Mouse (Mus musculus): ENCODE measurements around the gene Herpud1.

Gene Herpud1

DNA sequence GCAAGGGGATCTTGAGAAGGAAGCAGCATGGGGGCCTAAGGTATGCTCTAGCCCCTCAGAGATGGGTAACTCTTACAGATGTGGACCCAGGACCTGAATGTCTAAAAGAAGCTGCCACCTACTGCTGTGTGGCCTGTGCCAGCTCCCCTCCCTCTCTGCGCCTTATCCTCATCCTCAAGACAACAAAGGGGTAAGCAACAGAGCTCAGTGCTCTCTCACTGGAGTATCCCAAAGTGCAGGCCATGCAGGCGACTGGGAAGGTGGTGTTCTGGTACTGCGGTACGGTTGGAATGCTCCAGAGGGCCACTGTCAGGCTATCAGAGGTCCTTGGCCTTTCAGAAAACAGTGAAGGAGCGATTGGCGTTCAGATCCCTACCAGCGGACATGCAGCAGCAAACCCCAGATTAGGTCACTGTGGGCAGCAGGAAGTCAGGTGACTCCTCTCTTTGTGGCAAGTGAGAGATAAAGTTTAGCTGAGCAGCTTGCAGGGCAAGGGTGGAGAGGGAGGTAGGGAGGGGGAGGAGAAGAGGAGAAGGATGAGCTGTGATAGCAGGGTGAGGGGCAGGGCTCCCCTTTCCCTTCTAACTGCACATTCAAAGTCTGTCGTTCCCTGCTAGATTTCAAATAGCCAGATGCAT lies 22.3 kb downstream of the Herpud1 start:
- peak; percentile 60 for DNase-seq (ENCODE audit: low read depth)

DNA sequence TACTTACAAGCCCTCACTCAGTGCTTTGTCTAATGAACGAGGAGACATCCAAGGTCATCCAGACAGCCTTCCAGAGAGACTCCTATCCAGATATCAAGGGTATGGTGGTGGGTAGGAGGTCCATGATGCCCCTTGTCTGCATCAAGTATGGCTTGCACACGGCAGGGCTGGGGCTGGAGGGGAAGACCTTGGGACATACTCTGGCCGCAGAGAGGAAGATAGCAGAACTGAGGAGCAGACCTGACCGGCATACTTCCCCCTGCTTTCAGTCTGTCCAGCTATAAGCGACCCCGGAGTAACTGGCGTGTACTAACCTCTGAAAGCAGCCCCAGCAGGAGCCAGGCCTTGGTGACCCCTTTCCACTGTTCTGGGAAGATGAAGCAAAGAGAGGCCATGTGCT lies 23.3 kb downstream of the Herpud1 start:
- DNase-seq (ENCODE audit: low read depth): no peak

DNA sequence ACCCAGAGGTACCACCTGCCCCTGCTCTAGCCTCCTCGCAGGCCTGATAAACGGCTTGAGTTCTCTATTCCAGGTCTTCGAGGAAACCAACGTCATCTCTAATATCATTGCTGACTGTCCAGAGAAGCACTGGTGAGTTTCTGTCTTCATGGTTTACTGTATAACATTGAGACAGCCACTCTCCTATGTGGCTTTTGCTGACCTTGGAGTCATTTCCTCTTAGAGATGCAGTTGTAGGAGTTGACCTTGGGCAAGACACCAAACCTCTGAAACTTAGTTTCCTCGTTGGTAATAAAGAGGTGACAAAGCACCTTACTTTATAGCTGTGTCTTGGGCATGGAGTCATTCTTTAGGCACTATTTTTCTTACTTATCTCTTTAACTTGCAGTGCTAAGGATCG lies 26.3 kb downstream of the Herpud1 start:
- peak; percentile 40 for DNase-seq (ENCODE audit: low read depth)

DNA sequence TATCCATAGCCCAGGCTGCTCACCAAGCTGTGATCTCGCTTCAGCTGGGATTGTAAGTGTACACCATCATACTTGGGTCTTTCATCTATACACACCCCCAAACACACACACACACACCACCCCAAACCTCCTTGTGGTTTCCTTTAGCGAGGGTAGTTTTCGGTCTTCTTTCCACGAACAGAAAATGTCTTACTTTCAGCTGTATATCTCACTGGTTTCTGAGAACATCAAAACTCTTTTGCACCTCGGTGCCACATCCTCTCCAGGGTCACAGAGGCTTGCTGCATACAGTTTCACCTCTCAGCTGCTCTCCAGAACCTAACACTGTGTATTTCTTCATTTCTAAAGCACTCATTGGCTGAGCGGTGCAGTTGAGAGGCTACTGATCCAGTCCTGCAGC lies 27.3 kb downstream of the Herpud1 start:
- peak; percentile 85 for DNase-seq (ENCODE audit: low read depth)

DNA sequence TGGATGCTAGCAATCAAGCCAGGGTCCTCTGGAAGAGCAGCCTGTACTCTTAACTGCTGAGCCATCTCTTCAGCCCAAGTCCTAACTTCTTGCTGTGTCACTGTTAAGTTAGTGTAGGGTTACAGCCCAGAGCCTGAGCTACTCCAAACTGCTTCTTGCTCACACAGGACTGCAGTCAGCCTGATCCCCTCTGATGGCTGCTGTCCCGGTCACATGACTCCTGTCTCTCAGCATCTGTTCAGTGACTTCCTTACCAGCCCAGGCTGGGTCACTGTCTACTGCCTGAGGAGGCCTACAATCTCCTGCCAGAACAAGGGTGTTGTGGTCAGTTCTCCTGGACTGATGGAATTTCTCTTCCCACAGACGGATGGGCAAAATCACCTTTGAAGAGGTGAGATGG lies 29.0 kb downstream of the Herpud1 start:
- DNase-seq (ENCODE audit: low read depth): peak; percentile 46

DNA sequence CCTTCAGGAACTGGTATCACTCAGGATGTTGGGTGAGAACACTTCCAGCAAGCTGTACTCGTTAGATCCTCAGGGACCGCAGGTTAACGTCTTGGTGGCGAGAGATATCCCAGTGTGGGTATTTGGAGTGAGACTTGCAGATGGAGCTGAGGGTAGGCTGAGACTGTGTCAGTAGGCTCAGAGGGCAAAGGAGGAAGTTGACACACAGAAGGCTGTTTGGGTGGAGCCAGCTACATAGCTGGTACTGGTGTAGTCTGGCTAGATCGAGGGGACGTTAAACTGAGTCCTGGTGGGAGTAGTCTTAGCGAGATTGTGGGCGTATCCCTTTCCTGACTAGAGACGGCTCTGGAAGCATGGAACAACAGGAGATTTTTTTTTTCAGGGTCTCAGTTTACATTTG lies 31.8 kb downstream of the Herpud1 start:
- DNase-seq (ENCODE audit: low read depth): no peak

DNA sequence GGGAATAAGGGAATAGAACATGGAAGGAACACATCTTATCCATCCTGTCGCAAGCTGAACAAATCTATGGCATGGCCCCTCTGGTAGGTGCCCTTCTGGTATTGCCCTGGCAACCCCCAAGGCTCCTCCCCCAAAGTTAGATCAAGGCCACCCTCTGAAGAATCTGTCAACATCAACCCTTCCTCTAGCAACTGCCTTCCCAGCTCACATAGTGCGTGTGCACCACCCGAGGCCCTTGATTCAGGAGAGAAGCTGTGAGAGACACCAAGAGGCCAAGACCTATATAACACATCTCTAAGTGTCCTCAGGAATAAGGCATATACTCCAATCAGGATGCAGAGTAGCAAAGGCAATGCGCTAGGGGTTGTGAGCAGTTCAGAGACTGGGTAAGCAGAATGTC lies 36.0 kb downstream of the Herpud1 start:
- no peak for DNase-seq (ENCODE audit: low read depth)

DNA sequence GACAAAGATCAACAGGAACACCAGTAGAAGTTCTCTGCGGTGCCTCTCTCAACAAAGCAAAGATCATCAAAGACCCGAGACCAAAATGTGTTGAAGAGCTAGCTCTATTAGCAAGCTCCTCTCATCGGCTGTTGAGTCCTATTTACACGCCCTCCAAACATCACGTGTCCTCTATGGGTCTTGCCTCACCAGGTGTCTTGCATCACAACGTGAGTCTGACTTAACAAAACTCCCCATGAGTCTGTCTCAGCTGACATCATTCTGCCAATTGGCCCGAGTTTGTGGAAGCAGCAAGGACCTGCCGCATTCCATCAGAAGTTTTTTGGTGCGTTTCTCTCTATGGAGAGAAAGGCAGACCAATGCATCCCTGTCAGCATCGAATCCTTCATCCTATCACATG lies 41.7 kb downstream of the Herpud1 start:
- peak; percentile 44 for DNase-seq (ENCODE audit: low read depth)

DNA sequence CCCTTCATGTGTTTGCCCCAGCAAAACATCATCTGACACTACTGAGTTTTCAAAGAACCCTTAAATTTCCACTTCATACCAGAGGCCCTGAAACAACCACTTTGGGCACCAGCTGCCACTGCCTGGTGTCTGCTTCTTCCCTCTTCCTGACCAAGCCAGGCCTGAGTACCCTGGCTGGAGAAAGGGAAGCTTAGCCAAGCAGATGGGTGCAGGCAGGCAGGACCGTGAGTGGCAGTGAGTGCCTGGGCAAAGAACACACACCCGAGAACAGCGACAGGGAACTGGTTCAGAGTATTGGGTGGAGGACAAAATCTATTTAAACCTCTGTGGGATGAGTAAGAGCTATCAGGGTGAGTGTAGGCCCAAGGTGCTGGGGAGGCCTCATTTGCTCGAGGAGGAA lies 42.2 kb downstream of the Herpud1 start:
- no peak for DNase-seq (ENCODE audit: low read depth)

DNA sequence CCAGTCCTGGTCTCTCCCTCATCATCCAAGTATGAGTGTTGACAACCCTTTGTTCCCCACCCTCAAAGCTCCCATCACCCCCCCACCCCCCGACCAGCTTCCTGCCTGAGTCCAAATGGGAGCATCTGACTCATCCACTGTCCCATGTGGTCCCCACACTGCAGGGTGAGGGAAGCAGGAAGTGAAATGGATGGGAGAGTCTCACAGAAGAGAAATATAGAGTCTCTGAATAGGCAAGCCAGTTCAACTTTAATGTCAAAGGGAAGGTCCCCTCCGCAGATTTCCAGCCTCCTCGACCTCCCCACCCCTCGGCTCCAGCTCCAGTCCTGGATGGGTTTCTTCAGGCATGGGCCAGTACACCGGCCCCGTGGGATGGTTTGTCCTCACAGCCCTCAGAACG lies 43.1 kb downstream of the Herpud1 start:
- DNase-seq (ENCODE audit: low read depth): no peak

DNA sequence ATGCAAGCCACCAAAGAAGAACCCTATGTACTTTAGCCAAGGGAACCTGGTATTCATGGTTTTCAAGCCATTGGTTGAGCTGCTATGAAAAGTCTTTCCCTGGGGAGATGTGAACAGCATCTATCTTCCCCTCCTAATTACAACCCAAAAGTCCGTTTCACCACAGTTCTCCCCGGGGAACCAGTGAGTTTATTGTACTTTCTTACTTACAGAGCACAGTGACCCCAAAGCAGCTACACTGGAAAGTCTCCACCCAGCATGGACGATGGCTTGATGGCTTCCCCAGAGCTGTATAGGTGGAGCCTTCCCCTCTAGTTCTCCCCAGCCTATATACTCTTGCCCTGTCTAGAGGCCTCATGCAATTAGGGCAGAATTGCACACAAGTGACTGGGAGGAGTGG lies 46.0 kb downstream of the Herpud1 start:
- no peak for DNase-seq (ENCODE audit: low read depth)

DNA sequence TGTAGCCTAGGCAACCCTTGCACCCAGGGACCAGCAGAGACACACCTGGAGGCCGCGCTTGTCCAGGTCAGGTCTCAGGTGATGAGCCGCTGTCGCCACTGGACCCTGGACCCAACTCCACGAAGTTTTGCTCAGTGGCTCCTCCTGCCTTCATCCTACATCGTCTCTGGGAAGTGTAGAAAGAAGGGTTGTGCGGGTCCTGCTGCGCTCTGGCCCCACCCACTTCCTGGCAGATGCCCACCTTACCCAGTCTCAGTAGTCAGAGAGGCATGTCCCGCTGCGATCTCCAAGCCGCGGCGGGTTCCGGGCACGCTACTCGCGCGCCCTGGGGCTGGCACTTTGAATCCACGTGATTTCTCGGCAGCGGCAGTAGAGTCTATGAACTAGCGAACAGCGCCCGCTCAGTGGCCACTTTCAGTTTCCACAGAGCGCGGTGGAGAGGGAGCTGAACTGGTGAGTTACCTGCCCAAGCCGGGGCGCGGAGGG lies 47.8 kb downstream of the Herpud1 start, which contains the start of gene Nlrc5:
Gene Nlrc5, plus strand, starts transcription at position 376 of the 486 bp plus-strand sequence.
- DNase-seq (ENCODE audit: low read depth): peak; percentile 96

DNA sequence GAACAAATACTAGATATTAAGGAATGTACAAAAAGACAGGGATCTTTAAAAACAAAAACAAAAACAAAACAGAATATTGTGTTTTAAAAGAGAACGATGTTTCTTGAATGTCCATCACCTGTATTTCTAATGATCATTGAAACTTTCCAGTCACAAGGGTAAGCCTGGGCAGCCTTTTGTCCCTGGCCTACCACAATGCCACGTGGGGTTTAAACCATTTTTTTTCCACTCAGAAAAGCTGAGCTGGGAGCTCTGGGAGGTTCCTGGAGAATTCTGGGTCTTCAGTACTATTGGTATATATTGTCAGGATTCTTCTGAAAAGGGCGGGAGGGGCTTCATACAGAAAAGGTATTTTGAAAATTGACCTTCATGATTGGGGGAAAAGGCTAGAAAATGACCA lies 48.7 kb downstream of the Herpud1 start:
- peak; percentile 43 for DNase-seq (ENCODE audit: low read depth)

DNA sequence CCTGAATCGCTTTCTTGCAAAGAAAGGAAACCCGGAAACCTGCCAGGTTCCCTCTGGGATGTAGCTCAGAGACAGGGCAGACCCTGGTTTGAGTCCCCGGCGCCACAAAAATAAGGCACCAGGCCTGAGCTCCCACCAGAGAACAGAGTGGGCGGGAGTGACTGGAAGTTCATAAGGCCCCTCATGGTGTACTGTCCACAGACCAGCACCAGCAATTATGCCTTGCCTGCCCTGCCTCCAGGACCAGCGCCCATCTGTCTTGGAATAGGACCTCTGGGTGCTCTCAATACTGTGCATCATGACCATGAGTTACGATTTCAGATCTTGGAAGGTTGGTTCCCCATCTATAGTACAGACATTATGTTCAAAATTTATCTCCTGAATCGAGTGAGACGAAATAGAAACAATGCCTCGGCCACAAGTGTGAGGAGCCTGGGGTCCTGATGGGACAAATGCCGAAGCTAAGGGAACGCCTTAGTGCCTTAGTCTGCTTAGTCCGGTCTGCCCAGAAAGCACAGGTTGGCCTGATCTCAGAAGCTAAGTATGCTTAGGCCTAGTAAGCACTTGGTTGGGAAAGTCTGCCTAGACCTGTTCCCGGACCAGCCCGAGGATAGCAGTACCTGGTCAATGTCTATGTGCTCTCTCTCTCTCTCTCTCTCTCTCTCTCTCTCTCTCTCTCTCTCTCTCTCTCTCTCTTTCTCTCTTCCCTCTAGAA lies 49.3 kb downstream of the Herpud1 start:
- DNase-seq (ENCODE audit: low read depth): peak; percentile 47

DNA sequence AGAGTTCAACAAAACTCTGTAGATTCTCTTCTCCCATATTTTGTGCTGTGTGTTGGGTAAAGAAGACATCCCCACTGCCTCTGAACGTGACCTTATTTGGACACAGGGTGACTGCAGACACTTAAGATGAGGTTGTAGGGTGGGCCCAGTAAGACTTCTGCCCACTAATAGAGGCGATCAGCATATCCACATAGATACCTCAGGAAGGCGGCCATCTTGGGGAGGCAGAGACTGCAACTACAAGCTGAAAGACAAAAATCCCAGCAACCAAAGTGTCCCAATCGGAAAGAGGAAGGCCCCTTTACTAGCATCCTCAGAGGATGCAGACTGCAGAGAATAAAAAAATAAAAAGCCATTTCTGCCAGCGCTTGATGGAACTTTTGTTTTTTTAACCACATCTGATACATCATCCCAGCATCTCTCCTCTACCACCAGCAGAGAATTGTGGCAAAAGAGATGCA lies 49.9 kb downstream of the Herpud1 start:
- DNase-seq (ENCODE audit: low read depth): peak; percentile 63

DNA sequence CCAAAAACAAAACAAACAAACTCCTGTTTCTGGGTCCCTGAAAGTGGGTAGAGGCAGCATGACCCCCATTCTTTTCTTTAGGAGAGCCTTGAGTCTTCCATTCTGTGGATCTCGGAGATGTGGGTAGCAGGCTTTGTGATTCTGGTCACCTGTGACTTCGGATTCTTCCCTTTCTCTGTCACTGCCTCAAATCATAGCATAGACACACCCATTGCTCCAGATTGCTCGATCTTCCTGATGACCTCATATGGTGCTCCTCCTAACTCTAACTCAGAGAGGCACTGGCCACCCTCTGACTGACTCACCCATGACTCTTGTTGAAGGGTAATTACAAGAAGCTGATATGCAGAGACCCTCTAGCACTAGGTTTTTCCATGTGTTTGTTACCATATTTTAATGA lies 50.7 kb downstream of the Herpud1 start:
- DNase-seq (ENCODE audit: low read depth): peak; percentile 58

DNA sequence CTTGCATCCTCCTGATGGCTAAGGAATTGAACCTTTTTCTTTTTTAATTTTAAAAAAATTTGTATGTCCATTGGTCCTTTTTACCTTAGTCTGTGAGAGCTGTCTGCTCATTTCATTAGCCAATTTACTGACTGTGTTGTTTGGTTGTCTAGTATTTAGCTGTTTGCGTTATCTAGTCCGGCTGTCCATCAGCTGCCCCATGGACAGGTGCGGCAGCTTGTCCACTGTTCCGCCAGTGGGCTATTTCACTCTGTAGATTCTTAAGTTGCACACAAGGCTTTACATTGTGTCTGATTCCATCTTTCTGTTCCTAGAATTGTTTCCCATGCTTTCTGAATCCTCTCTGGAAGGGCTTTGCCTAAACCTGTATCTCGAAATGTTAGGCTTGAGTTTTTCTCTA lies 52.4 kb downstream of the Herpud1 start:
- DNase-seq (ENCODE audit: low read depth): no peak

DNA sequence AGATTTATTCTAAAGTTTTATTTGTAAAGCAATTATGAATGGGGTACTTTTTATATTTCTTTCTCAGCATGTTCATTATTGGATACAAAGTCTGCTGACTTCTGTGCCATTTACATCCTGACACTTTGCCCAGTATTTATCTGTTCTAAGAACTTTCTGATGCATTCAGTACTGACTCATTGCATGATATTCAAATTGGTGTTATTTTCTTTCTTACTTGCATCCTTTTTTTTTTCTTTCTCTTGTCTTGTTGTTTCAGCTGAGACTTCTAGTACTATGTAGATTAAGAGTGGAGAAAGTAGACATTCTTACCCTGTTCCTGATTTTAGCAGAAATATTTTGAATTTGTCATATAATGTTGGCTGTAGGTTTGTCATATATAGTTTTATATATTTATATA lies 53.5 kb downstream of the Herpud1 start:
- peak; percentile 42 for DNase-seq (ENCODE audit: low read depth)

DNA sequence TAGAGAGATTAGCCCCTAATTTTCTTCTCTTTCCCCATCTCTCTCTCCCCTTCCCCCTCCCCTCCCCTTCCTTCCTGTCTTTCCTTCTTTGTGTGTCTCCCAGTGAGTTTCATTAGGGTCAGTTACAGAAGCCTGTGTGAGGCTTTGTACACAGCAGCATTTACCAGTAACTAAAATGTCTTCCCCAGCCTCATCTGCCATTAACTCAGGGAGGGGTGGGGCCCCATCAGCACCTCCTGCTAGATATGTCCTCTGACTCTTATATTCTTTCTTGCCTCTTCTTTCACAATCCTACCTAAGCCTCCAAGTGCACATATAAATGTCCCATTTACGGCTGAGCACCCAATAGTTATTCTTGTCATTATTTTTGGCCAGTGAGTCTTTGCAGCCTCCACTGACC lies 54.2 kb downstream of the Herpud1 start:
- DNase-seq (ENCODE audit: low read depth): no peak

DNA sequence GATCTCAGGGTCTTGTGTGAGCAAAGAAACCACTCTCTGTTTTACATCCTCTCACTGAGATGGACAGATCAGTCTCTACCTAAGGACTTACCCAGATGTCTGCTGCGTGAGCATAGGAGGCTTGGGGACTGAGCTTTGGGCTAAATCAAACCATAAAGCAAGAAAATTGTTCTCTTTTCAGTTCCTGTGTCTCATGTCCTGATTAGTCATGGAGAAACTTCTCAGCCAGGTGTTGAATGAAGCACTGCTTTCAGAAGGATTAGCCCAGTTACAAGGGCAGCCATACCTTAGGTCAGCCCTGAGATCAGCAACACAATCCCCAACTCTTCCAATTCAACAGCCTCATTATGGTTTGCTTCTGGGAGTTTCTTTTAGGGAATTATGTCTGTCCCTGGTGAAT lies 55.4 kb downstream of the Herpud1 start:
- no peak for DNase-seq (ENCODE audit: low read depth)

DNA sequence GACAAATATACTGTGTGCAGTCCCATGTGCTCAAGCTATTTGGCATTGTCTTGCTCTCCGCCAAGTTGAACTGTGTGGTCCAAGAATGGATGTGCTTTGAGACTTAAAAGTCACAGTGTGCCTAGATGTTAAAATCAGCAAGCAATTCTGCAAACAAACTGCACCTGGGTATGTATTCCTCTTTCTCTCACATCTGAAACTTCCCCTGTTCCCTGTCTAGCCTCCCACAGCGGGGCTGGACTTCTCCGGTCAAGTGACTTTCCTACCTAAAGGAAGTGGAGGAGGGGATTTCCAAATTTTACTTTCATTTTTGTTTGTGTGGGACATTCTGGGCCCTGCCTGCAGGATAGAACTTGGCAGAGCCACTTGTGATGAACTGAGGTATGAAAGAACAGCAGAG lies 56.9 kb downstream of the Herpud1 start:
- DNase-seq (ENCODE audit: low read depth): peak; percentile 65

DNA sequence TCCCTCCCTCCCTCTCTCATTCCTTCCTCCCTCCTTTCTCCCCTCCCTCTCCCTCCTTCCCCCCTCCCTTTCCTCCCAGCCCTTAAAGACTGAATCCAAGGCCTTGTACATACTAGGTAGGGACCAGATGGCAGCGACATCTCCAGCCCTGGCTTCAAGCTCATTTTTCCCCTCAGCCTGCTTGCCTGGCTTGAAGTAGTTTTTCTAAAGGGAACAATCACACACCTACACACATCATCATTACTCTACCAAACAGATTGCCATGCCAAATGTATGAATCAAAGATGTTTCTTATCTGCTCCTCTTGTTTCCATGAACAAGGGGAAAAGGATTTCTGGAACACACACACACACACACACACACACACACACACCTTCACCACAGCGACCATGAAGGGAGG lies 58.2 kb downstream of the Herpud1 start:
- DNase-seq (ENCODE audit: low read depth): no peak

All from induced T-regulatory cell, adult 2 months (primary cell).